Mouse (Mus musculus): Measurements from ENCODE around the gene Asl.

Gene Asl

DNA sequence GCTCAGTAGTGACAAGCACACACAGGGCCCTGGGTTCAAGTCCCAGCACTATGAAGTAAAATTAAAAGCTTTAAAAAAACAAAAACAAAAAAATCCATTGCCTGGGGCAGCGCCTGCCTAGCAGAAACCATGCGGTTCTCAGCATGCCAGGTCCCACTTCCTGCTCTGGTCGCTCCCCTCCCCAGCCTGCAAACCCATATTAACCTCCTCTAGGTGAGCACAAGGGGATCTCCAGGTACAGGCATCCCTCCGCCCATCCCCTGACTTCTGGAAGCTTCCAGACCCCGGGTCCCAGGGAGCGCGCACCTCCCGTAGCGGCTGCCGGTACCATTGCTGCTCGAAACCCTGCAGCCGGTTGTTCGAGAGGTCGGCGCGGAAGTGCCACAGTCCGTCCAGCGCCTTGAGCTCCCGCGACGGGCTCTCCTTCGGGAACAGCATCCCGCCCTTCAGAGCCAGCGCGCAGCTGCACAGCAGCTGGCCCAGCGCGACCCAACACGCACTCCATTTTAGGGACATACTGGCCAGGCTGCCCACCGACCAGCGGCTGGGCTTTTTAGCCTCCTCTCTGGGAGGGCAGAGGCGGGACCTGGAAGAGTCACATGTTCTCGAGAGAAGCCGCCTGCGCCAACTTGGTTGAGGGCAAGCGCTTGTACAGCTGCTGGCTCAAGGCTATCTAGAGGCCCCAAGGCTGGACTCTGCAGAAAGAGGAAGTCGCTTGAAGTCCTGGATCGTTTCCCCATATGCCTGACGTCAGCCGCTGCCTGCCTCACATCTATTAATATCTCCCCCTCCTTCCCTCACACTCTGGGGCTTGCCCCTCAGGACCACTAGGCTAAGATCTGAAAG, 26.5 kb downstream of the Asl start, which contains the start of gene Gusb:
Gene Gusb (minus strand): TSS at position 749 of the 846 bp plus-strand sequence.
- peak; percentile 93 for DNase-seq

DNA sequence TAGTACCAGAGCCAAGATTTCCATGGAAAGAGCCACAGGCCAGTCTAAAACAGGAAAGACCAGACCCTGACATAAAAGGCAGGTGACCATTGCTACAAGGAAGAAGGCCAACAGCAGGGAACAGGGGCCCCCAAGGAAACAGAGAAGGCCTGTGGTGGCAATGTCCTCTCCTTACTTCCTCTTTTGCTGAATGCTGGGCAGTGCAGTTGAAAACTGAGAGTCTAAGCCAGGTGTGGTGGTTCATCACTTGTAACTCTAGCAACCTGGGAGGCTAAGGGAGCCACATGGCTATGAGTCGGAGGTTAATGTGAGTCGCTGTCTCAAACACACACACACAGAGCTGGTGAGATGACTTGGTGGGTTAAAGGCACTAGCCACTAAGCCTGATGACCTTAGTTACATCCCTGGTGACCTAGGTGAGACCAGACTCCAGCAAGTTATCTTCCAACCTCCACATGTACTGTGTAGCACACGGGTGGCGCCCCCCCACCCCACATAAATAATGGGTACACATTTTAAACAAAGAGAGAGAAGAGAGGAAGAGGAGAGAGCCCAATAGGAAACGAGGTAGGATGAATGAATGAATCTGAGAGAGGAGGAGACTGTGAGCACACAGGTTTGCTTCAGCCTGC, 27.6 kb downstream of the Asl start:
- no peak for DNase-seq

DNA sequence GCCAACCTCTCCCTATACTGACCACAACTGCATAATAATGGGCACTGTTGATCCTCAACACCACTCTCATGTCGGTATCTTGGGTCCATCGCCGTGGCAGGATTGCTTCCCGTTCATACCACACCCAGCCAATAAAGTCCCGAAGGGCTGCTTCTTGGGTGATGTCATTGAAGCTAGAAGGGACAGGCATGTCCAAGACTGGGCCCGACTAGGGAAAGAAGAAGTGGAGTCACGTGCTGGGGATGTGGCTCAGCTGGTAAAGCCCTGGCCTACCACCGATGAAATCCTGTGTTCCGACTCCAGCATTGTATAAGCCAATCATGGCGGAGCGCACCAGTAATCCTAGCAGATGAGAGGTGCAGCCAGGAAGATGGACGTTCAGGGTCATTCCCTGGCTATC, 28.3 kb downstream of the Asl start:
- no peak for DNase-seq

DNA sequence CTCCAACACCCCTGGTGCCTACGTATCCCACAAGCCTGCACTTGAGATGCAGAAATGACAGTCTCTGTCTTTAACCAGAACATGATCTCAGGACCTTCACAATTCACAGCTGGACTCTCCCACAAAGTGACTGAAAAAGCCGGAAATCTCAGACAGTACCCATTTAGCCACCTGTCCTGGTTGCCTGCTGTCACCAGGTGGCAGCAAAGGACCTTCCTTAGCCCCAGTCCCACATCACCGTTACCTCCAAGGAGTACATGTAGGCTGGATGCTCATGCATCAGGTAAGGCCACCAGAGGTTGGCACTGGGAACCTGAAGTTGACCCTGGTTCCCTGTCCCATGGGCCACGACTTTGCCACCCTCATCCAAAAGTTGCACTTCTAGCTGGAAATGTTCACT, 29.9 kb downstream of the Asl start:
- peak; percentile 73 for DNase-seq

GRCm38 (mm10) chr5:129997700-129998099, 31.3 kb downstream of the Asl start:
- DNase-seq = no peak

GRCm38 (mm10) chr5:129994989-129995388, 34.1 kb downstream of the Asl start:
- DNase-seq = no peak

DNA sequence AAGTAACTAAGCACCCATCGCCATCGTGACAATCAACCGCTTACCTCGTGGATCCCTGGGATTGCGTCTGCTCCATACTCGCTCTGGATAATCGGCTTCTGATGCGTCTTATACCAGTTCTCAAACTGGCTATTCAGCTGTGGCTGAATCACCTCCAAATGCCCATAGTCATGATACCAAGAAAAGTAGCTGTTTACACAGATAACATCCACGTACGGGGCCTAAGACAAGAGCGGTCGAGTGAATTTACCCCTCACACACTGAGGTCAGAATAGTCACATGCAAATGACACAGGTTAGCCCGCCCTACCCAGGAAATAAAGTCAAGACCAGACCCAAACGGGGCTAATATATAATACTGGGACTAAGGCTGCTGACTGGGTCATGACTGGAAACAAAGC, 35.7 kb downstream of the Asl start:
- DNase-seq = no peak

DNA sequence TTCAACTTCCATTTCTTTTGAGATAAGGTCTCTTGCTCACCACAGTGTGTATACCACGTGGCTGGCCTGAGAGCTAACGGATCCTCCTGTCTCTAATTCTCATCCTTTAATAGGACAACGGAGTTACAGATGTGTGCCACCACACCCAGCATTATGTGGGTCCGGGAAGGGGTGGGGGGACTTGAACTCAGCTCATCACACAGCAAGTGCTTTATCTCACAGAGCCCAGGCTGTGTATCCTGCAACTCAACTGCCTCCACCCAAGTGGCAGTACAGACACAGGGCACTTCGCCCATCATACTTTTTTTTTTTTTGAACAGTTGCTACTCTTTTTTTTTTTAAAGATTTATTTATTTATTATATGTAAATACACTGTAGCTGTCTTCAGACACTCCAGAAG, 37.1 kb downstream of the Asl start:
- no peak for DNase-seq

DNA sequence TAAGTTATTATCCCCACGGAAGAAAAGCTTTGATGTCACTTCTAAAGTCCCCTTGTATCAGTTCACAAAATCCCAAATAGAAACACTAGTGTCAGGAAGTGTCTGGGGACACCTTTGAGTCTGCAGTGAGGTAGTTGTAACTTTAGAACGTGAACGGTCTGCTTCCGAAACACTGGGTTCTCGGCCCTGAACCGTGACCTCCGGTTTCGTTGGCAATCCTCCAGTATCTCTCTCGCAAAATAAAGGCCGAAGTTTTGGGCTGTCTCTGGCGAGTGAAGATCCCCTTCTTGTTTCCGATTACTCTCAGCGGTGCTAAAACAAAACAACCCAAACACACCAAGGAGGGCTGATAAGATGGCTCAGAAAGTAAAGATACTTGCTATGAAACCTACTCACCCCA, 39.7 kb downstream of the Asl start:
- no peak for DNase-seq

- no peak for DNase-seq
Observed at GRCm38 (mm10) chr5:129980216-129980615, 48.8 kb downstream of the Asl start.

DNA sequence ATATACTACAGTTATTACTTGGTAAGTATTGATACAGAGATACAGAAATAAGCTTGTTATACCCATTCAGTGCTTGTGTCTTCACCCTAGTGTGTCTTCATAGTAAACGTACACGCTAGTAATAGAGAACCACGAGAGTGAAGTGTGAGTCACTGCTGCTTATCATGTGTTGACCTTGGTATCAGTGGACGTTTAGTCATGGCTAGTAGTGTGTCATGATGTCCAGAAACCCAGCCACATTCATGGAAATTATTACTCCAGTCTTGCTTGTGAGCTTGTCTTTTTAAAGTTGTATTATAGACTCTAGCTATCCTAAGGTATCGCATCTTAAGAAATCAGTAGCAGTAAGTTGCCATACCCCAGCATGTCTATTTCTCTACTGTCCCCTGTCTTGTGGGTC, 50.4 kb downstream of the Asl start:
- DNase-seq = no peak

- DNase-seq = no peak
Observed at GRCm38 (mm10) chr5:129977768-129978167, 51.3 kb downstream of the Asl start.

DNA sequence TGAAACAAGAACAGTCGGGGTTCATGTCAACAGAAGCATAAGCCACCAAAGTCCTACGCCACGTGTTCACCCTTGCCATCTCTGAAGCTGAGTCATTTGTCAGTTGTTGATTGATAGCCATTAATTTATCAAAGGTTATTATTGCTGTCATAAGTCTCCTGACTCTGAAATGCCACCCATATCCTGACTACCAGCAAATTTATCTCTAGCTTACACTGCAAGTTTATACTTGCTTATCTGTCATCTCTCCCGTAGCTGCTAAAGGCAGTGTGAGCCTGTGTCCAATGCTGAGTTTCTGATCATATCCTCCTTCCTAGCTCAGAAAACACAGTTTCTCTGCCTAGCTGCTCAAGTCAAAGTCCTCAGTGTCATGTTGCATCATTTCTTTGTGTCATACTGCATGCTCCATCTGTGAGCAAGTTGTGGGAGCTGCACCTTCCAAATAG, 54.2 kb downstream of the Asl start:
- no peak for DNase-seq

GRCm38 (mm10) chr5:129974354-129974753, 54.7 kb downstream of the Asl start:
- DNase-seq = no peak

GRCm38 (mm10) chr5:129971491-129971890, 57.6 kb downstream of the Asl start:
- DNase-seq = no peak

GRCm38 (mm10) chr5:129968417-129968816, 60.6 kb downstream of the Asl start:
- DNase-seq = no peak

GRCm38 (mm10) chr5:129966448-129966847, 62.6 kb downstream of the Asl start:
- no peak for DNase-seq

DNA sequence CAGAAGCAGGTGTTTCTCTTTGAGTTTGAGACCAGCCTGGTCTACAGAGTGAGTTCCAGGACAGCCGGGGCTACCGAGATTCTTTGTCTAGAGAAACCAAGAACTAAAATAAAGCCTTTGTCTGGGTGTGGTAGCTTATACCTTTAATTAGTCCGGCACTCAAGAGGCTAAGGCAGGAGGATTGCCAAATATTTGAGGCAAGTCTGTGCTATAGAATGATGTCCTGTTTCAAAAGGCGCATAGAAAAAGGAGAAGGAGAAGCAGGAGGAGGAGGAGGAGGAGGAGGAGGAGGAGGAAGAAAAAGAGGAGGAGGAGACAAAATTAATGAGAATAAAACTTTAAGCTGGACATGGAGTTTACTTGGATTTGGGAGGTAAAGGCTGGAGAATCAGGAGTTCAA, 65.8 kb downstream of the Asl start:
- DNase-seq = no peak

All from embryo, embryonic 11 days (tissue).